Mouse (Mus musculus) testis, postnatal 10 days (tissue): ENCODE measurements around the gene Phldb1.

Experiments used
- DNase-seq: peaks from one replicate; pipeline ENCODE4 v3.0.0; 2021; ENCODE audit warnings: low spot score

Gene Phldb1

GRCm38 (mm10) chr9:44708925-44709324 lies 26.1 kb downstream of the Phldb1 start:
- no peak for DNase-seq

- DNase-seq = peak; percentile 92
These were observed 26.6 kb downstream of the Phldb1 start for GRCm38 (mm10) chr9:44708429-44708765.

DNA sequence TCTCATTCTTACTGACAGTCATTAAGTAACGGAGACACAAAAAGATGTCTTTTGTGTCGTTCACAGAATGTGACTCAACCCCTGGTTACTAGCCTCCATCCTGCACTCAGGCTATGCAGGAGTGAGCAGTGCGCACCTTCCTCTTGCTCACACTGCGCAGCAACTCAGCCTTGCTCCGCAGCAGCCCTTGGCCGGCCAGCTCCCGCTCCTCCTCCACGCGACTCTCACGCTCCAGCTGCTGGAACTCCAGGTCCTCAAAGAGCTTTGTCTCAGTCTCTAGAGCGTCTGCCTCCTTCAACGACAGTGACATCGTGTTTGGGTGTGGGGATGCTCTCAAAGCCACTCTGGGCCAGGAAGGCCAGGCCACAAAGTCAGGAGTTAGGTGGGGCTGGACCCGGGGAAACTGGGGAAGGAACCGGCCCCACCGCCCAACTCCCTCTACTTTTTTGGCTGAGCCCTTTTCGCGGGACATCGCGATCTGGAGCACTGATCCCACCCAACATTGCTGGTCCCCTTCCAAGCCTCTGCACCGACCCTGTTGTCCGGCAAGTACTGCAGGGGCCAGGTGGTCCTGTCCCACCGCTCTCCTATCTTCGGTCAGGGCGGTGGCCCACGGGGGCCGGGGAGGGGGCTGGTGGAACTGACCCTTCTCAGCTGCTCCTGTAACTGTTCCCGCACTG lies 27.1 kb downstream of the Phldb1 start:
- DNase-seq = no peak

GRCm38 (mm10) chr9:44699730-44700129 lies 35.3 kb downstream of the Phldb1 start:
- no peak for DNase-seq

GRCm38 (mm10) chr9:44699196-44699595 lies 35.8 kb downstream of the Phldb1 start:
- DNase-seq = no peak

GRCm38 (mm10) chr9:44697866-44698265 lies 37.1 kb downstream of the Phldb1 start:
- no peak for DNase-seq

DNA sequence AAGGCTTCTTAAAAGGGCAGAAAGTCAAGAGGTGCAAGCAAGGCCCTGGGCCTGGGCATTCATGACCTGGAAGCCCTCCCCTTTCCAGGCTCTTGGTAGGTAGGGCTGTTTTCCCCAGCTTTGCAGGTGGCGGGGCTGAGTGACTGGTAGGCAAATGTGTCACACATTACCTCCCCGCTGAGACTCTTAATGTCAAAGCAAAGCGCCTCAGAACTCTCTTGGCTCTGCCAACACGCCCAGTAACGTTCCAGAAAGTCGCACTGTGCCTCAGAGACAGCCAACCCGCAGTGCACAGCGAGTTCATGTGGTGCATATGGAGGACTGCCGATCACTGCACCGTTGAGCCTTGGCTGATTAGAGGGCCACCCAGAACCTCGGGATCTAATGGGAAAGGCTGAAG lies 41.9 kb downstream of the Phldb1 start:
- no peak for DNase-seq

- DNase-seq = no peak
These were observed 43.1 kb downstream of the Phldb1 start for GRCm38 (mm10) chr9:44691671-44692520.

DNA sequence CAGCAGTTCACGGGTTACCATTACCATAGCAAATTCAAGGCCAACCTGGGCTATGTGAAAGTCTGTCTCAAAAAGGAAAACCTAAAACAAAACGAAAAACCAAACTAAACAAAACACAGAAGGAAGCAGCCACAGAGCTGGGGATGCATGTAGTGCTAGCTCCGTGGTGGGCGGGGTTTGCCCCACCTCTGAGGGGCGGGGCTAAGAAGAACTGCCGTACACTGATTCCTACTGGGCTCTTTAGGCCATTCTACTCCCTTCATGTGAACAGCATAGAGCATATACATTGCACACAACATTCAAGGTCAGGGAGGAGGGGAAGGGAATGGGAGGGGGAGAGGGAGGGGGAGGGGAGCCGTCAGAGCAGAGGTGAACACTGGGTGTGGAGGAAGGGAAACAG lies 44.4 kb downstream of the Phldb1 start:
- DNase-seq = no peak

DNA sequence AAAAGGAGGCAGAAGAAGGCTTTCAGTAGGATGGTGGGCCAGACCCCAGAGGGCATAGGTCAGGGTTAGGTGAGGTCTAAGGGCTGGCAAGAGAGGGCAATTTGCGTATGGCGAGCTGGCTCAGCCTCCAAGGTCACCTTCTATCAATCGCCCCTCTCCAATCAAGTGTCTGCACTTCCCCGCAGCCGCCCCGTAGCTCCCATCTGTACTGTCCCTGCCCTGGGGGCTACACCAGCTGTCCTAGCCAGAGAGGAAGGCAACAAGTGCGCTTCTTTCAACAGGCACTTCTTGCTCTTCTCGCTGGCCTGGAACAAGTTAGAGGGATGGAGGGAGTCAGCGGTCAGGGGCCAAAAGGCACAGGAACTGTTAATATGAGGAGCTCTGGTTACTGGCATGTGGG lies 47.0 kb downstream of the Phldb1 start:
- no peak for DNase-seq

- no peak for DNase-seq
These were observed 48.4 kb downstream of the Phldb1 start for GRCm38 (mm10) chr9:44686638-44687037.

- DNase-seq = peak; percentile 88
These were observed 49.4 kb downstream of the Phldb1 start for GRCm38 (mm10) chr9:44685346-44686330.

GRCm38 (mm10) chr9:44683046-44683445 lies 52.0 kb downstream of the Phldb1 start:
- no peak for DNase-seq

GRCm38 (mm10) chr9:44679565-44679964 lies 55.4 kb downstream of the Phldb1 start:
- DNase-seq = no peak

DNA sequence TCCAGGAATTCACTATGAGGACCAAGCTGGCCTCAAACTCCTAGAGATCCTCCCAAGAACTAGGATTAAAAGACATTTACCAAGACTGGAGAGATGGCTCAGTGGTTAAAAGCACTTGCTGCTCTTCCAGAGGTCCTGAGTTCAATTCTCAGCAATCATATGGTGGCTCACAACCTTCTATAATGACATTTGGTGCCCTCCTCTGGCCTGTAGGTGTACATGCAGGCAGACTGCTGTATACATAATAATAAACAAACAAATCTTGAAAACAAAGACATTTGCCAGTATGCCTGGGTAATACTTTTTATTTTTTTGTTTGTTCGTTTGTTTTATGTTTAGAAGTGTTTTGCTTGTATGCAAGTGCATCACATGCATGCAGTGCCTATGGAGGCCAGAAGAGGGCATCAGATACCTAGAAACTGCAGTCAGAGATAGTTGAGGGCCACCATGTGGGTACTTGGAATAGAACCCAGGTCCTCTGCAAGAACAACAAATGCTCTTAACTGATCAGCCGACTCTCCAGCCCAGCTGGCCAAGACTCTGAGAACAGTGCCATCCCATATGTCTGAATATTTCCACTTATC lies 56.6 kb downstream of the Phldb1 start:
- no peak for DNase-seq

- no peak for DNase-seq
These were observed 62.0 kb downstream of the Phldb1 start, which contains the start of gene Treh for GRCm38 (mm10) chr9:44673005-44673404. Gene Treh, plus strand, starts transcription at chr9:44673233.

DNA sequence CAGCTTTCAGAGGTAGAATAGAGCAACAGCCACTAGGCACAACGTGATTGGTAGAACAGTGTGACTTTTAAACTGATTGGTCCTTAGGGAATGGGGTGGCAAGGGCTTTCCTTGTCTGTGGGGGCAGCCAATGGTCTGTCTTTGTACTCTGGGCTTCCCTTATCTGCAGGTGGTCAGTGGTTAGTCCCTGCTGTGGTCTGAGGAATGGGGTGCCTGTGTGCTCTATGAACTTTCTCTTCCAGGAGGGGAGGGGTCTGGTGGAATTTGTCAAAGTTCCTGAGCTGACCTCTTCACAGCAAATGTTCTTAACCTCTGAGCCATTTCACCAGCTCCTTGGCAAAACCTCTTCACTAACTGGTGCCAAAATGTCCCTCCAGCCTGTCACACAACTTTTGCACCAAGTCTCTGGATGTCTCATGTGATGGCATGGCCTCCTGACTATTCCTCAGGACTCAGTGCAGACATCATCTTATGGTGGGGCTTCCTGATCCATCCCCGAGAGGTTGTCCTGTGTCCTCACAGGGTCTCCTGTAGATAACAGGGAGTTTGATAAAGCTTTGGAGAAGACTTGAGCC lies 62.6 kb downstream of the Phldb1 start:
- no peak for DNase-seq

DNA sequence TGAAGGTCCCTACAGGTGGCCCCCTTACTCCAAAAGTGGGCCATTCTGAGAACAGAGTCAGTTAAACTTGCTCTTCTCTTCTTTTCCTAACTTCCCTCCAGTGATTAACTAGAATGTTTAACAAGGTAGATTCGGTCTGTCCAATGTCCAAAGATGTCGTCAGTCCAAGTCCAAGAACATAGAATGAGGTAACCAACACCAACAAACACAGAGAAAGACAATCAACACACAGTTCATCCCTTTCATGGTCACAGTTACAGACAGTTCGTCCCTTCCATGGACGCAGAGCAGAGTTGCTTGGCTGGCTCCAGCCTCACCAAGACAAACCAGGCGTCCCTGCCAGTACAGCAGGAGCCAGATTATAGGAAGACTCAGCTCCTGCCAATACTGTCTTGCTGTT lies 63.6 kb downstream of the Phldb1 start:
- no peak for DNase-seq

DNA sequence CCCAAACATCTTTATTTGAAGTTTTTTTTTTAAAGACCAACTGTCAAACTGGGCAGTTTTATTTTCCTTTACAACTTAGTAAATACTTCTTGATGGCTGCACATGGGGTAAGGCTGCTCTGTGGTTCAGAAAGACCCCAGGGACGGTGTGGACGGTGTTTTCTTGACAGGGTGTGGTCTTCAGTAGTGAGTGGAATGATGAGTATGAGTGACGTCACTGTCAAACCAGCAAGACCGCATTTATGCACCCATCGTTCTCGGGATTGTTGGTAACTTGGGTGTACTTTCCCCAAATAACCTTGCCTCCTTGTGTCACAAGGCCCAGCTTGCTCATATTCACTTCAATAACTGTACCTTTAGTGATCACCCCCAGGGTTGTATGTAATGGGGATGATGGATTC lies 71.3 kb downstream of the Phldb1 start:
- no peak for DNase-seq

GRCm38 (mm10) chr9:44655098-44656066 lies 79.6 kb downstream of the Phldb1 start:
- no peak for DNase-seq
